Mouse (Mus musculus) cerebellum, adult 11 months (tissue): ENCODE results near the gene Yaf2.
"Not testable (repeated sequence)": the region's sequence is repeated elsewhere in the genome, so short reads cannot be mapped to it uniquely, and the experiment has no call there.

Experiments
- DNase-seq: peaks from one replicate; pipeline ENCODE4 v3.0.0; 2022

Gene Yaf2

DNA sequence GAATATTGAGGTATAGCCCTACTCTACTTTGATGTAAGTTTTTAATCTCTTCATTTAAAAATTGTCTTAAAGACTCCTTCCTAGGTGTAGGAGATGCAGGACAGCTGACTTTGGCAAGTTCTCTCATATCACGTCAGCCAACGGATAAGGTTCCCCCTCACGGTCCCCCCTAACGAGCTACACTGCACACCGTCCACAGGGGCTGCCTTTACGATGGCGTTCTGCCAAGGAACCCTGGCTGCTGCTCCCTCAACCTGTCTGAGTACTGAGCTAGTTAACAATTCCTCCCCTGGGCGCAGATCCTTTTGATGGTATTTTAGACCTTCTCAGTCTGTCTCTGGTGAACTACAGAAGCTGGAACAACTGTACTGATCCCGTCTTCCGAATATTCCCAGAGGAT lies 93.5 kb downstream of the Yaf2 start:
- no peak for DNase-seq

DNA sequence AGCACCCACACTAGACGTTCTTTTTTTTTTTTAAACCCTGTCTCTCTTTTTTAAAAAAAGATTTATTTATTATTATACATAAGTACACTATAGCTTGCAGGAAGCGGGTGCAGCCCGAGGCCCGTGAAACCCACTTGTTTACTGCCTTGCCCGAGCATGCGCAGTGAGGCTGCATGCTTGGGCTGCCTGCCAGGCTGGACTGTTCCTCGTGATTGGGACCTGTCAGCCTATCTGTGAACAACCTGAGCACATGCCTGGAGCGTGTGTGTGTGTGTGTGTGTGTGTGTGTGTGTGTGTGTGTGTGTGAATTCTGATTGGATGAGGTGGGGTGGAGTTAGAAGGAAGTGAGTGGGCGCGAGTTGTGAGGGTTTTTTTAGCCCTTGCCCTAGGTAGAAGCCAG lies 100.3 kb downstream of the Yaf2 start:
- DNase-seq = not testable (repeated sequence)
